Mouse (Mus musculus) liver, postnatal 0 days (tissue): Measurements from ENCODE around the gene Tssk4.

Experiments used
- CTCF ChIP-seq: sonication (generic); IDR thresholded peaks from 2 replicates; pipeline ENCODE4 v1.5.1; 2016; ENCODE audit warnings: antibody characterized with exemption, low read depth
- EP300 ChIP-seq: IDR thresholded peaks from 2 replicates; pipeline ENCODE4 v1.6.1; 2016; ENCODE audit warnings: antibody characterized with exemption, low read depth, mild to moderate bottlenecking

DNA sequence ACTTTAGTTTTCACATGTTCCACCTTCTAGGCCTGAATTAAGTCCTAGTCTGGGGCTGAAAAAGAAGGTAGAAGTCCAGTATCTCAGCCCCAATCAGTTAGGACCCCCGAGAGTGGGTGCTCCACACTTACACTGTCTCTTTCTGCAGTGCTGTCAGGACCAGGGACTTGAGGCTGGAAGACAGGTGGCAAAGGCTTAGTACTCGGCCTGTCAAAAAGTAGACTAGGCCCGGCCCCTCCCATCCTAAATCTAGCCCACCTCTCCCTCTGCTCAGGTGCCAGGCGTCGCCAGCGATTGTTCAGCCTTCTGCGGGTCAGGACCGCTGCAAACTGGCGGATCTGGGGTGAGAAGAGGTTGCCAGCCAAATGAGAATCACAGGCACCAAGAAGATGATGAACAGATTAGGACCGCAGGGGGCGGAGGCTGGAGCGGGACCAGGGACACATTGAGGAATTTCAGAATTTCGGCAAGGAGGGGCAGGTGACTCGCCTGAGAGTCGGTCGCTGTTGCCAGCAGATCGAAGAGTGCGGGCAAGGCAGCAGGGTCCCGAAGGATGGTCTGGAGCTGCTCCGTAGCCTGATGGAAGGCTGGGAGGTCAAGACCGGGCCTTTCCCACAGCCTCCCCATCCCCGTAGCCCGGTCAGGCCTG is 15.0 kb upstream of the Tssk4 start:
- no peak for TF ChIP-seq EP300
- TF ChIP-seq CTCF: no peak
